ENCODE assay signal across 7 mouse cellular contexts in genomic region chr9:116041787-116042186, GRCm38 (mm10).
DNase-seq lines count a peak whose midpoint lies in the region; ATAC-seq and TF ChIP-seq lines count a peak whose summit lies in the region.

No protein-coding gene starts in this region.

- WGBS in limb, embryonic 11.5 days = 22% methylated on average over 3 of the region's 3 CpGs
- WGBS in stomach, postnatal 0 days = 9% methylated on average over 3 of the region's 3 CpGs

- no peak overlapping the region for H3K4me3 ChIP-seq in limb, embryonic 11.5 days (ENCODE audit: low read depth, low read length)
- no peak overlapping the region for H3K4me3 ChIP-seq in stomach, postnatal 0 days (ENCODE audit: low read depth, low read length)

- H3K9ac ChIP-seq in limb, embryonic 11.5 days (ENCODE audit: low read length) = no peak overlapping the region
- H3K9ac ChIP-seq in stomach, postnatal 0 days (ENCODE audit: low read length) = no peak overlapping the region

- no peaks in the 10 kb centered on the region for H3K4me1 ChIP-seq in limb, embryonic 11.5 days (ENCODE audit: control insufficient read depth, insufficient read depth, low read length)
- H3K4me1 ChIP-seq in stomach, postnatal 0 days (replicated peaks; ENCODE audit: control insufficient read depth, insufficient read depth) = no peaks in the 10 kb centered on the region

- no peak for ATAC-seq in limb, embryonic 11.5 days (ENCODE audit: insufficient number of reproducible peaks, low FRiP score, low TSS enrichment, low read depth)
- no peak for ATAC-seq in stomach, postnatal 0 days (ENCODE audit: low FRiP score, low TSS enrichment)

- no peaks in the 10 kb centered on the region for H3K36me3 ChIP-seq in limb, embryonic 11.5 days (ENCODE audit: control insufficient read depth, insufficient read depth, low read length)
- H3K36me3 ChIP-seq in stomach, postnatal 0 days (ENCODE audit: control insufficient read depth, insufficient read depth, low read length) = no peaks in the 10 kb centered on the region

- H3K9me3 ChIP-seq in limb, embryonic 11.5 days (ENCODE audit: control insufficient read depth, low read length) = no peaks in the 10 kb centered on the region
- no peaks in the 10 kb centered on the region for H3K9me3 ChIP-seq in stomach, postnatal 0 days (ENCODE audit: control insufficient read depth, low read length)

- H3K27ac ChIP-seq in limb, embryonic 11.5 days (replicated peaks; ENCODE audit: low read depth, low read length) = no peak overlapping the region
- H3K27ac ChIP-seq in stomach, postnatal 0 days (replicated peaks) = no peak overlapping the region

- peak; percentile 95 for TF ChIP-seq CTCF in stomach, postnatal 0 days (IDR thresholded peaks at IDR 0.05; ENCODE audit: low read depth)

- DNase-seq in T-cell, adult 2 months (ENCODE audit: low spot score) = peak; percentile 58
- DNase-seq in cerebellum, adult 11-12 months = peak; percentile 42
- peak; percentile 73 to 98 for DNase-seq in frontal cortex, adult 2 months (ENCODE audit: extremely low spot score in 1 of 2, low spot score in 1 of 2)
- DNase-seq in induced T-regulatory cell, adult 2 months (ENCODE audit: low read depth) = peak; percentile 74
- peak; percentile 93 for DNase-seq in limb, embryonic 11.5 days (ENCODE audit: low spot score)
- DNase-seq in neural tube, embryonic 10.5 days (ENCODE audit: extremely low spot score, low spot score) = peak; percentile 86
- peak; percentile 79 for DNase-seq in stomach, postnatal 0 days (ENCODE audit: low spot score)

- H3K27me3 ChIP-seq in limb, embryonic 11.5 days (ENCODE audit: control insufficient read depth, insufficient read depth, low read length) = no peaks in the 10 kb centered on the region
- H3K27me3 ChIP-seq in stomach, postnatal 0 days (ENCODE audit: control insufficient read depth, insufficient read depth, low read length) = no peaks in the 10 kb centered on the region

- H3K4me2 ChIP-seq in limb, embryonic 11.5 days (ENCODE audit: low read depth, severe bottlenecking) = no peak overlapping the region
- no peak overlapping the region for H3K4me2 ChIP-seq in stomach, postnatal 0 days (replicated peaks; ENCODE audit: low read depth)

- no peak for TF ChIP-seq EP300 in stomach, postnatal 0 days (optimal IDR thresholded peaks at IDR 0.05)

Comparison
In these comparisons a context has a peak if more than half of its experiments do, and no peak if none do; other contexts are left out.
1. DNase-seq: peak in every context shown above with its lines; median percentile 93 in limb, embryonic 11.5 days; 86 in neural tube, embryonic 10.5 days; 86 in frontal cortex, adult 2 months; 79 in stomach, postnatal 0 days; 74 in induced T-regulatory cell, adult 2 months; 58 in T-cell, adult 2 months; 42 in cerebellum, adult 11-12 months.